Mouse (Mus musculus) olfactory bulb, adult 2 months (tissue): ENCODE data around the gene Tmc7.

Experiments used
- CTCF ChIP-seq: fragments of 200-500 bp; IDR thresholded peaks from 2 replicates; pipeline ENCODE4 v1.5.1; 2012; ENCODE audit warnings: low read depth, mild to moderate bottlenecking, low read length, moderate library complexity; ENCODE audit not compliant: insufficient read depth
- POLR2A ChIP-seq: fragments of 200-500 bp; IDR thresholded peaks from 2 replicates; pipeline ENCODE4 v1.6.1; 2012; ENCODE audit warnings: mild to moderate bottlenecking, low read depth, low read length, moderate library complexity; ENCODE audit not compliant: insufficient read depth

DNA sequence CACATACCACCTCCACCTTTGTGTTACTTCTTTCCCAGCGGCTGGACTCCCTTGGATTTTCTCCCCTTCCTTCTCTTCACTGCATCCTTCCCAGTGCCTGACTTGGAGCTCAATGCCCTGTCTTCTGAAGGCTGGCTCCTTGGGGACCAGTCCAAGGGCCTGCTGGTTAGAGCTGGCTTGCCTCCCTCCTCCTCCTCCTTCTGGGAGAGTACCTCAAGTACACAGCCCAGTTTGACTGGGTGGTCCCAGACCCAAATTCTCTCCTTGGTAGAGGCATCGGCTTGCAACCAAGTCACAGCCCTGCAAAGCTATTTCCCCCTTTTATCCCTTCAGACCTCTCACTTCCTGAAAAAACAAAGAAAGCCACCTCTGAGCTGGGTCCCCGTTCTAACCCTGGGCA lies 6.3 kb downstream of the Tmc7 start:
- TF ChIP-seq CTCF: no peak
- TF ChIP-seq POLR2A: no peak
